ENCODE assay signal across 19 mouse cellular contexts in genomic region chr16:38348217-38348761, GRCm38 (mm10). TPM values are rescaled to one million over a fixed set of nuclear protein-coding genes. Genes with fewer than 3 reads are reported as not detected.
DNase-seq lines count a peak whose midpoint lies in the region; ATAC-seq and TF ChIP-seq lines count a peak whose summit lies in the region.
"Had no signal": no experiment of that assay in that cellular context is flagged by ENCODE, and none has a peak within 500 bp of the region (broad histone marks: within the 10 kb centered on the region; RNA-seq: fewer than 3 reads in every experiment).

No protein-coding gene starts in this region.

- no peak overlapping the region for H3K27ac ChIP-seq in lung, embryonic 14.5 days (ENCODE audit: low read depth)
- H3K27ac ChIP-seq in heart, embryonic 14.5 days (replicated peaks in 1 of 2; ENCODE audit: control insufficient read depth in 1 of 2, insufficient read depth in 1 of 2, low read depth in 2 of 2, low read length in 2 of 2): no peak overlapping the region
- peak overlapping the region; percentile 5 for H3K27ac ChIP-seq in liver, embryonic 16.5 days (ENCODE audit: low read length)
- H3K27ac ChIP-seq: embryonic facial prominence, embryonic 13.5 days; neural tube, embryonic 13.5 days had no signal

- TF ChIP-seq CTCF in lung, embryonic 14.5 days (IDR thresholded peaks at IDR 0.05; ENCODE audit: low read depth): no peak

- no peak for DNase-seq in lung, embryonic 14.5 days
- no peak for DNase-seq in lung, postnatal 4 days
- DNase-seq in left cerebral cortex, postnatal 14 days (ENCODE audit: low spot score in 2 of 2): no peak
- DNase-seq in Muller cell, postnatal 12 days (ENCODE audit: inconsistent ontology term): no peak
- DNase-seq: adrenal gland, postnatal 14 days; cerebellum, adult 11-12 months; layer of hippocampus, adult 9-11 months; right cerebral cortex, postnatal 14 days had no signal

- H3K4me1 ChIP-seq in erythroblast, embryonic 14.5 days (ENCODE audit: control insufficient read depth): peaks cover 61% of the 10 kb centered on the region
- H3K4me1 ChIP-seq in lung, embryonic 14.5 days (ENCODE audit: insufficient read depth): no peaks in the 10 kb centered on the region; the same call in 1 of the 2 replicates
- peaks cover 14 to 57% of the 10 kb centered on the region in 2 experiments for H3K4me1 ChIP-seq in heart, embryonic 14.5 days (ENCODE audit: control insufficient read depth in 2 of 2, insufficient read depth in 2 of 2, low read length in 2 of 2)
- H3K4me1 ChIP-seq in liver, embryonic 16.5 days (ENCODE audit: control insufficient read depth, low read depth, low read length): peaks cover 36% of the 10 kb centered on the region

- peaks cover 50% of the 10 kb centered on the region for H3K36me3 ChIP-seq in erythroblast, embryonic 14.5 days (ENCODE audit: control insufficient read depth)
- H3K36me3 ChIP-seq in lung, embryonic 14.5 days (ENCODE audit: insufficient read depth): peaks cover 27% of the 10 kb centered on the region
- H3K36me3 ChIP-seq in heart, embryonic 14.5 days (ENCODE audit: control insufficient read depth, insufficient read depth, low read length): peaks cover 36% of the 10 kb centered on the region
- H3K36me3 ChIP-seq in liver, embryonic 16.5 days (ENCODE audit: control insufficient read depth, insufficient read depth): peaks cover 36% of the 10 kb centered on the region

- H3K4me3 ChIP-seq in erythroblast, embryonic 14.5 days (replicated peaks): peak overlapping the region; percentile 74
- no peak overlapping the region for H3K4me3 ChIP-seq in lung, embryonic 14.5 days (ENCODE audit: low read depth, low read length)
- H3K4me3 ChIP-seq in heart, embryonic 14.5 days (ENCODE audit: control insufficient read depth in 1 of 2, insufficient read depth in 1 of 2, low read depth in 1 of 2, low read length in 2 of 2): peak overlapping the region in 1 of 2 experiments; percentile 71; a peak in 1 of 4 replicates
- peak overlapping the region; percentile 96 for H3K4me3 ChIP-seq in liver, embryonic 16.5 days (ENCODE audit: low read depth, low read length)

- 72% methylated on average over 9 of the region's 9 CpGs for WGBS in lung, embryonic 14.5 days
- 68% methylated on average over 9 of the region's 9 CpGs for WGBS in heart, embryonic 14.5 days
- WGBS in liver, embryonic 16.5 days (ENCODE audit: insufficient replicate concordance): 47% methylated on average over 9 of the region's 9 CpGs

- H3K27me3 ChIP-seq in erythroblast, embryonic 14.5 days (ENCODE audit: control insufficient read depth): no peaks in the 10 kb centered on the region
- H3K27me3 ChIP-seq in lung, embryonic 14.5 days (ENCODE audit: insufficient read depth, low read length): no peaks in the 10 kb centered on the region
- H3K27me3 ChIP-seq in heart, embryonic 14.5 days (ENCODE audit: control insufficient read depth, insufficient read depth, low read length): no peaks in the 10 kb centered on the region
- no peaks in the 10 kb centered on the region for H3K27me3 ChIP-seq in liver, embryonic 16.5 days (ENCODE audit: control insufficient read depth, insufficient read depth, low read depth, low read length)
- H3K27me3 ChIP-seq: embryonic facial prominence, embryonic 13.5 days; neural tube, embryonic 13.5 days had no signal

- intact Hi-C loops in left cerebral cortex, postnatal 14 days (cut with DNase I): loop anchor here (5.0 kb wide), 1 partner anchor 134 kb away; no protein-coding TSS in a partner anchor

- ATAC-seq in erythroblast, adult 5-6 weeks (replicated peaks; ENCODE audit: low FRiP score, poor library complexity, severe bottlenecking): no peak
- ATAC-seq in lung, embryonic 14.5 days (ENCODE audit: insufficient read depth): no peak
- ATAC-seq in heart, embryonic 14.5 days (ENCODE audit: insufficient number of reproducible peaks, insufficient read depth, low FRiP score, low read depth): no peak
- no peak for ATAC-seq in liver, embryonic 16.5 days (ENCODE audit: low read depth)
- ATAC-seq: forebrain, embryonic 16.5 days had no signal

- H3K9me3 ChIP-seq in erythroblast, embryonic 14.5 days (ENCODE audit: control insufficient read depth, low read length): no peaks in the 10 kb centered on the region
- H3K9me3 ChIP-seq in lung, embryonic 14.5 days (ENCODE audit: low read depth, low read length): no peaks in the 10 kb centered on the region
- H3K9me3 ChIP-seq in heart, embryonic 14.5 days (ENCODE audit: control insufficient read depth, low read length): no peaks in the 10 kb centered on the region
- no peaks in the 10 kb centered on the region for H3K9me3 ChIP-seq in liver, embryonic 16.5 days (replicated peaks; ENCODE audit: control insufficient read depth, low read length)
- H3K9me3 ChIP-seq: embryonic facial prominence, embryonic 13.5 days; neural tube, embryonic 13.5 days had no signal

- H3K9ac ChIP-seq in lung, embryonic 14.5 days: no peak overlapping the region
- peak overlapping the region; percentile 90 for H3K9ac ChIP-seq in heart, embryonic 14.5 days (ENCODE audit: low read length)
- peak overlapping the region; percentile 51 for H3K9ac ChIP-seq in liver, embryonic 16.5 days (ENCODE audit: low read depth, low read length)

- H3K4me2 ChIP-seq in lung, embryonic 14.5 days: peak overlapping the region; percentile 75
- peak overlapping the region; percentile 83 for H3K4me2 ChIP-seq in heart, embryonic 14.5 days (ENCODE audit: low read length)
- peak overlapping the region; percentile 80 for H3K4me2 ChIP-seq in liver, embryonic 16.5 days (ENCODE audit: low read depth, low read length)

RNA-seq across cellular contexts. Expression of gene Gm21987, which starts 1.4 kb away (rescaled TPM):
- 142 and 244 TPM in 2 replicates for polyA plus RNA-seq in erythroblast, embryonic 14.5 days (2012)
- total RNA-seq in erythroblast, adult 5-6 weeks (2015; ENCODE audit: low replicate concordance): not detected in 2 replicates
- total RNA-seq in erythroblast, adult 5-6 weeks (2017; ENCODE audit: low replicate concordance): not detected in 2 replicates
- not detected in 2 replicates for polyA plus RNA-seq in lung, embryonic 14.5 days (2014; fragmentation: Nextera tagmentation; extraction: Ambion mirVana)
- polyA plus RNA-seq in heart, embryonic 14.5 days (2014; fragmentation: Nextera tagmentation; extraction: Ambion mirVana): 4.4 and 4.9 TPM in 2 replicates
- polyA plus RNA-seq in liver, embryonic 16.5 days (2015; fragmentation: Nextera tagmentation; extraction: Ambion mirVana): not detected in 2 replicates
- total RNA-seq in left cerebral cortex, postnatal 14 days (2021): not detected
- total RNA-seq: adrenal gland, postnatal 14 days; megakaryocyte-erythroid progenitor cell, adult 5-6 weeks had no signal
- polyA plus RNA-seq: embryonic facial prominence, embryonic 13.5 days; forebrain, embryonic 16.5 days; gonadal fat pad, adult 2 months; limb, embryonic 14.5 days; neural tube, embryonic 13.5 days; stomach, embryonic 14.5 days had no signal

RNA-seq across cellular contexts. Expression of gene Cox17, which starts 1.5 kb away (rescaled TPM):
- polyA plus RNA-seq in erythroblast, embryonic 14.5 days (2012): 56.0 and 110 TPM in 2 replicates
- 53.5 and 84.5 TPM in 2 replicates for total RNA-seq in erythroblast, adult 5-6 weeks (2015; ENCODE audit: low replicate concordance)
- 93.1 and 317 TPM in 2 replicates for total RNA-seq in erythroblast, adult 5-6 weeks (2017; ENCODE audit: low replicate concordance)
- 126 and 149 TPM in 2 replicates for polyA plus RNA-seq in lung, embryonic 14.5 days (2014; fragmentation: Nextera tagmentation; extraction: Ambion mirVana)
- 337 TPM in 2 replicates for polyA plus RNA-seq in heart, embryonic 14.5 days (2014; fragmentation: Nextera tagmentation; extraction: Ambion mirVana)
- 209 and 258 TPM in 2 replicates for polyA plus RNA-seq in liver, embryonic 16.5 days (2015; fragmentation: Nextera tagmentation; extraction: Ambion mirVana)
- total RNA-seq in left cerebral cortex, postnatal 14 days (2021): 10 to 100 TPM; 88.0 to 89.4 TPM

RNA-seq across cellular contexts. Expression of gene Maats1, which starts 6.3 kb away (rescaled TPM):
- polyA plus RNA-seq in erythroblast, embryonic 14.5 days (2012): not detected in 2 replicates
- 0.42 TPM in 1 of 2 replicates, not detected in the other for total RNA-seq in erythroblast, adult 5-6 weeks (2015; ENCODE audit: low replicate concordance)
- not detected in 2 replicates for total RNA-seq in erythroblast, adult 5-6 weeks (2017; ENCODE audit: low replicate concordance)
- 0.12 and 0.14 TPM in 2 replicates for polyA plus RNA-seq in lung, embryonic 14.5 days (2014; fragmentation: Nextera tagmentation; extraction: Ambion mirVana)
- polyA plus RNA-seq in heart, embryonic 14.5 days (2014; fragmentation: Nextera tagmentation; extraction: Ambion mirVana): 0.15 TPM in 1 of 2 replicates, not detected in the other
- polyA plus RNA-seq in liver, embryonic 16.5 days (2015; fragmentation: Nextera tagmentation; extraction: Ambion mirVana): 0.06 TPM in 1 of 2 replicates, not detected in the other
- total RNA-seq in left cerebral cortex, postnatal 14 days (2021): 1 to 10 TPM; 1.1 to 1.2 TPM
- polyA plus RNA-seq: stomach, embryonic 14.5 days had no signal

RNA-seq across cellular contexts. Expression of gene Popdc2, which starts 13.7 kb away (rescaled TPM):
- polyA plus RNA-seq in erythroblast, embryonic 14.5 days (2012): 8.1 TPM in 2 replicates
- 24.9 and 26.5 TPM in 2 replicates for total RNA-seq in erythroblast, adult 5-6 weeks (2015; ENCODE audit: low replicate concordance)
- total RNA-seq in erythroblast, adult 5-6 weeks (2017; ENCODE audit: low replicate concordance): 6.2 and 14.2 TPM in 2 replicates
- polyA plus RNA-seq in lung, embryonic 14.5 days (2014; fragmentation: Nextera tagmentation; extraction: Ambion mirVana): 1.0 and 5.2 TPM in 2 replicates
- 364 and 390 TPM in 2 replicates for polyA plus RNA-seq in heart, embryonic 14.5 days (2014; fragmentation: Nextera tagmentation; extraction: Ambion mirVana)
- 21.8 and 26.4 TPM in 2 replicates for polyA plus RNA-seq in liver, embryonic 16.5 days (2015; fragmentation: Nextera tagmentation; extraction: Ambion mirVana)
- under 1 TPM; 0.64 to 0.89 TPM for total RNA-seq in left cerebral cortex, postnatal 14 days (2021)

RNA-seq across cellular contexts. Expression of gene Nr1i2, which starts 53.7 kb away (rescaled TPM):
- not detected in 2 replicates for polyA plus RNA-seq in erythroblast, embryonic 14.5 days (2012)
- total RNA-seq in erythroblast, adult 5-6 weeks (2015; ENCODE audit: low replicate concordance): not detected in 2 replicates
- not detected in 2 replicates for total RNA-seq in erythroblast, adult 5-6 weeks (2017; ENCODE audit: low replicate concordance)
- polyA plus RNA-seq in lung, embryonic 14.5 days (2014; fragmentation: Nextera tagmentation; extraction: Ambion mirVana): not detected in 2 replicates
- polyA plus RNA-seq in heart, embryonic 14.5 days (2014; fragmentation: Nextera tagmentation; extraction: Ambion mirVana): not detected in 2 replicates
- polyA plus RNA-seq in liver, embryonic 16.5 days (2015; fragmentation: Nextera tagmentation; extraction: Ambion mirVana): 6.9 TPM in 2 replicates
- total RNA-seq in left cerebral cortex, postnatal 14 days (2021): not detected
- total RNA-seq: megakaryocyte-erythroid progenitor cell, adult 5-6 weeks had no signal
- polyA plus RNA-seq: embryonic facial prominence, embryonic 13.5 days; forebrain, embryonic 16.5 days had no signal

Comparison
In these comparisons a context has a peak if more than half of its experiments do, and no peak if none do; other contexts are left out.
1. RNA of gene Gm21987, which starts 1.4 kb away (polyA plus RNA-seq): 142 to 244 TPM in erythroblast, embryonic 14.5 days; 4.4 to 4.9 TPM in heart, embryonic 14.5 days, not detected in lung, embryonic 14.5 days and not detected in liver, embryonic 16.5 days; every median in the first group is over 10 times any median in the second.
2. Peak in every context shown above with its lines, with median percentiles within 50 percentile points of each other: H3K4me2 ChIP-seq.